Comparison of ENCODE assay signal across 8 mouse cellular contexts in genomic region chr1:131964100-131964499, GRCm38 (mm10). TPM values are rescaled to one million over a fixed set of nuclear protein-coding genes. Genes with fewer than 3 reads are reported as not detected.
DNase-seq lines count a peak whose midpoint lies in the region; ATAC-seq and TF ChIP-seq lines count a peak whose summit lies in the region.

No protein-coding gene starts in this region.

- H3K4me2 ChIP-seq in intestine, embryonic 14.5 days (ENCODE audit: low read length), result peak overlapping the region; percentile 100
- no peak overlapping the region for H3K4me2 ChIP-seq in intestine, embryonic 16.5 days (ENCODE audit: low read depth, low read length)
- peak overlapping the region; percentile 98; the same call in 1 of the 2 replicates for H3K4me2 ChIP-seq in forebrain, postnatal 0 days (ENCODE audit: low read depth)
- H3K4me2 ChIP-seq in hindbrain, postnatal 0 days (ENCODE audit: low read depth, low read length), result no peak overlapping the region; the same call in 1 of the 2 replicates
- H3K4me2 ChIP-seq in midbrain, embryonic 15.5 days, result peak overlapping the region; percentile 99

- H3K27ac ChIP-seq in intestine, embryonic 14.5 days (ENCODE audit: low read depth), result no peak overlapping the region
- no peak overlapping the region for H3K27ac ChIP-seq in intestine, embryonic 16.5 days (ENCODE audit: low read length)
- no peak overlapping the region for H3K27ac ChIP-seq in forebrain, postnatal 0 days (ENCODE audit: low read depth, low read length)
- H3K27ac ChIP-seq in hindbrain, postnatal 0 days, result no peak overlapping the region
- H3K27ac ChIP-seq in midbrain, embryonic 15.5 days, result no peak overlapping the region
- no peak overlapping the region for H3K27ac ChIP-seq in layer of hippocampus, adult 2 months

- H3K9ac ChIP-seq in intestine, embryonic 14.5 days (ENCODE audit: low read length), result no peak overlapping the region; the same call in 1 of the 2 replicates
- no peak overlapping the region for H3K9ac ChIP-seq in intestine, embryonic 16.5 days (ENCODE audit: low read depth, low read length)
- no peak overlapping the region for H3K9ac ChIP-seq in forebrain, postnatal 0 days
- H3K9ac ChIP-seq in hindbrain, postnatal 0 days (replicated peaks; ENCODE audit: low read length), result no peak overlapping the region
- H3K9ac ChIP-seq in midbrain, embryonic 15.5 days, result peak overlapping the region; percentile 66; the same call in 1 of the 2 replicates

- H3K9me3 ChIP-seq in intestine, embryonic 14.5 days (ENCODE audit: control insufficient read depth, low read length), result no peaks in the 10 kb centered on the region
- H3K9me3 ChIP-seq in intestine, embryonic 16.5 days (ENCODE audit: control insufficient read depth, low read length), result no peaks in the 10 kb centered on the region
- no peaks in the 10 kb centered on the region for H3K9me3 ChIP-seq in forebrain, postnatal 0 days (ENCODE audit: low read length)
- no peaks in the 10 kb centered on the region for H3K9me3 ChIP-seq in hindbrain, postnatal 0 days (ENCODE audit: low read length)
- no peaks in the 10 kb centered on the region for H3K9me3 ChIP-seq in midbrain, embryonic 15.5 days

- no peak for DNase-seq in intestine, embryonic 14.5 days (ENCODE audit: low spot score)
- no peak for DNase-seq in forebrain, postnatal 0 days
- no peak for DNase-seq in hindbrain, postnatal 0 days (ENCODE audit: low spot score)
- no peak for DNase-seq in layer of hippocampus, adult 2 months (ENCODE audit: low spot score in 2 of 2)
- no peak for DNase-seq in ovary, postnatal 14 days (ENCODE audit: low spot score)

- peak overlapping the region; percentile 73; the same call in 1 of the 2 replicates for H3K4me3 ChIP-seq in intestine, embryonic 14.5 days (ENCODE audit: low read depth, low read length)
- H3K4me3 ChIP-seq in intestine, embryonic 16.5 days (ENCODE audit: low read length), result no peak overlapping the region
- 0 out of 2 replicates have a peak overlapping the region, but pooled peaks have one; percentile 72 for H3K4me3 ChIP-seq in forebrain, postnatal 0 days (ENCODE audit: low read depth, low read length)
- H3K4me3 ChIP-seq in hindbrain, postnatal 0 days (ENCODE audit: low read length), result peak overlapping the region; percentile 51
- H3K4me3 ChIP-seq in midbrain, embryonic 15.5 days, result peak overlapping the region; percentile 85
- H3K4me3 ChIP-seq in layer of hippocampus, adult 2 months, result no peak overlapping the region

- H3K4me1 ChIP-seq in intestine, embryonic 14.5 days (replicated peaks; ENCODE audit: control insufficient read depth, insufficient read depth, low read length), result no peaks in the 10 kb centered on the region; the same call in 1 of the 2 replicates
- peaks cover 4% of the 10 kb centered on the region for H3K4me1 ChIP-seq in intestine, embryonic 16.5 days (ENCODE audit: control insufficient read depth, insufficient read depth, low read length)
- H3K4me1 ChIP-seq in forebrain, postnatal 0 days (ENCODE audit: insufficient read depth), result peaks cover 6% of the 10 kb centered on the region; the same call in 1 of the 2 replicates
- peaks cover 6% of the 10 kb centered on the region for H3K4me1 ChIP-seq in hindbrain, postnatal 0 days (ENCODE audit: insufficient read depth, low read length)
- peaks cover 15% of the 10 kb centered on the region for H3K4me1 ChIP-seq in midbrain, embryonic 15.5 days

- peaks cover 40% of the 10 kb centered on the region for H3K27me3 ChIP-seq in intestine, embryonic 14.5 days (replicated peaks; ENCODE audit: control insufficient read depth, insufficient read depth, low read length)
- H3K27me3 ChIP-seq in intestine, embryonic 16.5 days (replicated peaks; ENCODE audit: control insufficient read depth, insufficient read depth, low read length), result peaks cover 21% of the 10 kb centered on the region; the same call in 1 of the 2 replicates
- peaks cover 8% of the 10 kb centered on the region; the same call in 1 of the 2 replicates for H3K27me3 ChIP-seq in forebrain, postnatal 0 days (ENCODE audit: insufficient read depth, low read length)
- 0 out of 2 replicates have a peak, but pooled peaks cover 3% of the 10 kb centered on the region for H3K27me3 ChIP-seq in hindbrain, postnatal 0 days (ENCODE audit: insufficient read depth, low read length)
- H3K27me3 ChIP-seq in midbrain, embryonic 15.5 days (replicated peaks), result peaks cover 8% of the 10 kb centered on the region

- WGBS in intestine, embryonic 14.5 days, result 47% methylated on average over 5 of the region's 5 CpGs
- whole genome bisulfite sequencing in intestine, embryonic 16.5 days, result 56% methylated on average over 5 of the region's 5 CpGs
- WGBS in forebrain, postnatal 0 days, result 44% methylated on average over 5 of the region's 5 CpGs
- WGBS in hindbrain, postnatal 0 days, result 35% methylated on average over 5 of the region's 5 CpGs
- 21% methylated on average over 5 of the region's 5 CpGs for WGBS in midbrain, embryonic 15.5 days

- no peaks in the 10 kb centered on the region for H3K36me3 ChIP-seq in intestine, embryonic 14.5 days (ENCODE audit: control insufficient read depth, insufficient read depth, low read length)
- no peaks in the 10 kb centered on the region for H3K36me3 ChIP-seq in intestine, embryonic 16.5 days (ENCODE audit: control insufficient read depth, insufficient read depth, low read length)
- no peaks in the 10 kb centered on the region for H3K36me3 ChIP-seq in forebrain, postnatal 0 days (ENCODE audit: insufficient read depth)
- H3K36me3 ChIP-seq in hindbrain, postnatal 0 days (ENCODE audit: insufficient read depth, low read length), result no peaks in the 10 kb centered on the region
- no peaks in the 10 kb centered on the region for H3K36me3 ChIP-seq in midbrain, embryonic 15.5 days (replicated peaks)

- ATAC-seq in intestine, embryonic 14.5 days (replicated peaks; ENCODE audit: low FRiP score, low TSS enrichment, low read depth), result no peak
- no peak for ATAC-seq in intestine, embryonic 16.5 days
- ATAC-seq in forebrain, postnatal 0 days, result no peak
- ATAC-seq in hindbrain, postnatal 0 days, result no peak
- ATAC-seq in midbrain, embryonic 15.5 days (replicated peaks), result no peak
- ATAC-seq in megakaryocyte, adult 5-6 weeks (ENCODE audit: poor library complexity, severe bottlenecking), result no peak

- TF ChIP-seq CTCF in forebrain, postnatal 0 days (IDR thresholded peaks at IDR 0.05; ENCODE audit: low read depth), result no peak
- TF ChIP-seq CTCF in hindbrain, postnatal 0 days (IDR thresholded peaks at IDR 0.05; ENCODE audit: low read depth), result no peak
- TF ChIP-seq CTCF in layer of hippocampus, adult 2 months (conservative IDR thresholded peaks at IDR 0.05), result no peak

RNA-seq across cellular contexts. Expression of gene Slc45a3, which starts 1.3 kb away (rescaled TPM):
- polyA plus RNA-seq in intestine, embryonic 14.5 days (2014; fragmentation: Nextera tagmentation; extraction: Ambion mirVana), result 2.1 and 2.4 TPM in 2 replicates
- 2.5 and 2.9 TPM in 2 replicates for polyA plus RNA-seq in intestine, embryonic 16.5 days (2015; fragmentation: Nextera tagmentation; extraction: Ambion mirVana)
- total RNA-seq in forebrain, postnatal 0 days (2014; rRNA removed), result 0.85 and 0.86 TPM in 2 replicates
- 0.69 and 0.78 TPM in 2 replicates for polyA plus RNA-seq in forebrain, postnatal 0 days (2015; fragmentation: Nextera tagmentation; extraction: Ambion mirVana)
- 1.3 and 2.0 TPM in 2 replicates for total RNA-seq in hindbrain, postnatal 0 days (2014; rRNA removed)
- polyA plus RNA-seq in hindbrain, postnatal 0 days (2015; fragmentation: Nextera tagmentation; extraction: Ambion mirVana), result 0.28 and 0.37 TPM in 2 replicates
- 1.9 and 3.5 TPM in 2 replicates for polyA plus RNA-seq in midbrain, embryonic 15.5 days (2015; fragmentation: Nextera tagmentation; extraction: Ambion mirVana)
- under 1 TPM; 0.41 to 0.64 TPM for total RNA-seq in layer of hippocampus, adult 2 months (2021)
- total RNA-seq in megakaryocyte, adult 5-6 weeks (2015), result 0.16 and 0.46 TPM in 2 replicates
- total RNA-seq in megakaryocyte, adult 5-6 weeks (2017), result 0.33 TPM in 1 of 2 replicates, not detected in the other

RNA-seq across cellular contexts. Expression of gene Elk4, which starts 43.3 kb away (rescaled TPM):
- 26.3 and 31.0 TPM in 2 replicates for polyA plus RNA-seq in intestine, embryonic 14.5 days (2014; fragmentation: Nextera tagmentation; extraction: Ambion mirVana)
- polyA plus RNA-seq in intestine, embryonic 16.5 days (2015; fragmentation: Nextera tagmentation; extraction: Ambion mirVana), result 13.2 and 14.3 TPM in 2 replicates
- 18.6 and 25.5 TPM in 2 replicates for total RNA-seq in forebrain, postnatal 0 days (2014; rRNA removed)
- 8.0 and 8.2 TPM in 2 replicates for polyA plus RNA-seq in forebrain, postnatal 0 days (2015; fragmentation: Nextera tagmentation; extraction: Ambion mirVana)
- total RNA-seq in hindbrain, postnatal 0 days (2014; rRNA removed), result 18.8 and 22.4 TPM in 2 replicates
- 8.0 and 8.2 TPM in 2 replicates for polyA plus RNA-seq in hindbrain, postnatal 0 days (2015; fragmentation: Nextera tagmentation; extraction: Ambion mirVana)
- polyA plus RNA-seq in midbrain, embryonic 15.5 days (2015; fragmentation: Nextera tagmentation; extraction: Ambion mirVana), result 12.7 and 13.1 TPM in 2 replicates
- 10 to 100 TPM; 51.8 to 59.2 TPM for total RNA-seq in layer of hippocampus, adult 2 months (2021)
- total RNA-seq in megakaryocyte, adult 5-6 weeks (2015), result 90.6 and 94.3 TPM in 2 replicates
- 53.1 and 63.6 TPM in 2 replicates for total RNA-seq in megakaryocyte, adult 5-6 weeks (2017)

RNA-seq across cellular contexts. Expression of gene Nucks1, which starts 53.8 kb away (rescaled TPM):
- 50.5 and 52.5 TPM in 2 replicates for polyA plus RNA-seq in intestine, embryonic 14.5 days (2014; fragmentation: Nextera tagmentation; extraction: Ambion mirVana)
- 44.5 TPM in 2 replicates for polyA plus RNA-seq in intestine, embryonic 16.5 days (2015; fragmentation: Nextera tagmentation; extraction: Ambion mirVana)
- total RNA-seq in forebrain, postnatal 0 days (2014; rRNA removed), result 135 and 159 TPM in 2 replicates
- 42.6 and 56.4 TPM in 2 replicates for polyA plus RNA-seq in forebrain, postnatal 0 days (2015; fragmentation: Nextera tagmentation; extraction: Ambion mirVana)
- 88.9 and 105 TPM in 2 replicates for total RNA-seq in hindbrain, postnatal 0 days (2014; rRNA removed)
- 54.1 and 58.0 TPM in 2 replicates for polyA plus RNA-seq in hindbrain, postnatal 0 days (2015; fragmentation: Nextera tagmentation; extraction: Ambion mirVana)
- 44.9 and 49.2 TPM in 2 replicates for polyA plus RNA-seq in midbrain, embryonic 15.5 days (2015; fragmentation: Nextera tagmentation; extraction: Ambion mirVana)
- 100 to 1,000 TPM; 159 to 161 TPM for total RNA-seq in layer of hippocampus, adult 2 months (2021)
- total RNA-seq in megakaryocyte, adult 5-6 weeks (2015), result 145 TPM in 2 replicates
- total RNA-seq in megakaryocyte, adult 5-6 weeks (2017), result 234 and 235 TPM in 2 replicates

Comparison
In these comparisons a context has a peak if more than half of its experiments do, and no peak if none do; other contexts are left out.
1. H3K4me2 ChIP-seq: peak in intestine, embryonic 14.5 days (single experiment), forebrain, postnatal 0 days (single experiment) and midbrain, embryonic 15.5 days (single experiment); none in intestine, embryonic 16.5 days (single experiment) and hindbrain, postnatal 0 days (single experiment).
2. H3K4me3 ChIP-seq: peak in intestine, embryonic 14.5 days (single experiment), forebrain, postnatal 0 days (single experiment), hindbrain, postnatal 0 days (single experiment) and midbrain, embryonic 15.5 days (single experiment); none in intestine, embryonic 16.5 days (single experiment) and layer of hippocampus, adult 2 months (single experiment).